Mouse (Mus musculus) embryonic facial prominence, embryonic 14.5 days (tissue): Measurements from ENCODE around the gene Zp1. TPM values are rescaled to one million over a fixed set of nuclear protein-coding genes. Genes with fewer than 3 reads are reported as not detected.

Source experiments
- ATAC-seq: fragments of 200-750 bp; cut with Nextera tagmentation; 2 replicates; pipeline ENCODE4 v1.8.0; 2017; ENCODE audit warnings: low read depth, moderate number of reproducible peaks, moderate TSS enrichment
- DNase-seq: peaks from one replicate; pipeline ENCODE4 v3.0.0-alpha.2; 2015; ENCODE audit warnings: low spot score
- H3K27ac ChIP-seq: fragments of 300-500 bp; sonication (generic); replicated peaks from 2 replicates; pipeline ENCODE4 v1.5.1; 2014; ENCODE audit warnings: low read depth, mild to moderate bottlenecking, low read length, moderate library complexity
- H3K27me3 ChIP-seq: fragments of 300-500 bp; sonication (generic); replicated peaks from 2 replicates; pipeline ENCODE4 v1.6.1; 2014; ENCODE audit warnings: low read length; ENCODE audit not compliant: control insufficient read depth, insufficient read depth
- H3K36me3 ChIP-seq: fragments of 300-500 bp; sonication (generic); 2 replicates; pipeline ENCODE4 v1.6.1; 2014; ENCODE audit warnings: low read length, mixed read lengths; ENCODE audit not compliant: control insufficient read depth, insufficient read depth
- H3K4me1 ChIP-seq: fragments of 300-500 bp; sonication (generic); 2 replicates; pipeline ENCODE4 v1.6.1; 2014; ENCODE audit warnings: antibody characterized with exemption, low read length; ENCODE audit not compliant: control insufficient read depth, insufficient read depth
- H3K4me2 ChIP-seq: fragments of 300-500 bp; sonication (generic); 2 replicates; pipeline ENCODE4 v1.6.1; 2014; ENCODE audit warnings: low read depth, mild to moderate bottlenecking, low read length, moderate library complexity, mixed read lengths
- H3K4me3 ChIP-seq: fragments of 300-500 bp; sonication (generic); 2 replicates; pipeline ENCODE4 v1.5.1; 2014; ENCODE audit warnings: low read depth, mild to moderate bottlenecking, low read length
- H3K9ac ChIP-seq: fragments of 300-500 bp; sonication (generic); 2 replicates; pipeline ENCODE4 v1.6.1; 2014; ENCODE audit warnings: low read depth, mild to moderate bottlenecking, low read length, moderate library complexity, mixed read lengths
- H3K9me3 ChIP-seq: fragments of 300-500 bp; sonication (generic); 2 replicates; pipeline ENCODE4 v1.6.1; 2016; ENCODE audit warnings: low read length; ENCODE audit not compliant: control insufficient read depth
- WGBS: fragments of 180-500 bp; shearing (Covaris S2); extraction: QIAGEN DNeasy Blood & Tissue Kit; methylation state at CpG from one replicate; pipeline ENCODE4 v1.1.7; 2014; 5-methylcytosine and 5-hydroxymethylcytosine counted together
- polyA plus RNA-seq: library from polyadenylated mRNA; unstranded; fragments of >200 nt; fragmentation: Nextera tagmentation; extraction: Ambion mirVana; gene quantifications from 2 replicates; pipeline ENCODE4 v1.2.1, GENCODE M21; 2014

Zp1 gene
- polyA plus RNA-seq, 1 experiment from 2014 or later: not detected

DNA sequence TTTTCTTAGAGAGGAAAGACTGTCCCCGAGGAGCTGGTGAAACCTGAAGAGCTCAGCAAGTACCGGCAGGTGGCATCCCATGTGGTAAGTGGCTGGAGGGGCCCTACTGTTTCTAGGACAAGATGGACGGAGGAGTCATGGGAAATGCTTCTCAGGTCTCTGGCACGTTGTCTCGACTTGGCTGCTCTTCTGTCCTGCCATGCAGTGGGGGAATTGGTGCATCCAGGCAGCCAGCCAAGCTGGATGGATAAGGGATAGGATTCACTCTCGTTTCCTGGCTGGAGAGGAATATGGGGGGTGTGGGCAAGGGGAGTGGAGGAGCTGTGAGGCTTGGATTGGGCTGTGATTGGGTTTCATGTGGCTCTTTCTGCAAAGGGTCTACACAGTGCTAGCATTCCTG is 20.1 kb downstream of the Zp1 start:
- Histone ChIP-seq H3K36me3 (peaks cover 78% of the 10 kb centered on the region), H3K4me1 (peaks cover 10% of the 10 kb centered on the region), H3K27ac (no peak overlapping the region), H3K9ac (no peak overlapping the region), H3K27me3 (no peaks in the 10 kb centered on the region), H3K4me2 (no peak overlapping the region), H3K4me3 (no peak overlapping the region), H3K9me3 (no peaks in the 10 kb centered on the region)
- ATAC-seq (no peak), DNase-seq (no peak)
- WGBS: 76% methylated on average over 6 of the region's 6 CpGs

DNA sequence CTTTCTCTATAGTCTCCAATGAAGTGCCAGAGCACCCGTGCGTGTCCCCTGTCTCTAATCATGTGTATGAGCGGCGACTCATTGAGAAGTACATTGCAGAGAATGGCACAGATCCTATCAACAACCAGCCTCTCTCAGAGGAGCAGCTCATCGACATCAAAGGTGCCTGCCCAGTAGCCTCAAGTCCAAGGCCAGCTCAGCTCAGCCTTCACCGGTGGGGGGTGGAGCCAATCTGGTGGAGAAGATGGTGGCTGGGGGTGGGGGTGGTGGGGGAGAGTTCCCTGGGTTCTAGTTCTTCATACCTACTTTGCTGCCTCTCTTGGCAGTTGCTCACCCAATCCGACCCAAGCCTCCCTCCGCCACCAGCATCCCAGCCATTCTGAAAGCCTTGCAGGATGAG is 22.9 kb downstream of the Zp1 start:
- 87% methylated on average over 7 of the region's 8 CpGs for WGBS
- no peak overlapping the region for H3K4me3 ChIP-seq
- H3K36me3 ChIP-seq: peaks cover 50% of the 10 kb centered on the region
- no peak overlapping the region for H3K9ac ChIP-seq
- no peak for ATAC-seq
- no peak overlapping the region for H3K27ac ChIP-seq
- DNase-seq: no peak
- H3K9me3 ChIP-seq: no peaks in the 10 kb centered on the region
- H3K4me2 ChIP-seq: no peak overlapping the region
- peaks cover 10% of the 10 kb centered on the region; the same call in 1 of the 2 replicates for H3K4me1 ChIP-seq
- H3K27me3 ChIP-seq: no peaks in the 10 kb centered on the region

DNA sequence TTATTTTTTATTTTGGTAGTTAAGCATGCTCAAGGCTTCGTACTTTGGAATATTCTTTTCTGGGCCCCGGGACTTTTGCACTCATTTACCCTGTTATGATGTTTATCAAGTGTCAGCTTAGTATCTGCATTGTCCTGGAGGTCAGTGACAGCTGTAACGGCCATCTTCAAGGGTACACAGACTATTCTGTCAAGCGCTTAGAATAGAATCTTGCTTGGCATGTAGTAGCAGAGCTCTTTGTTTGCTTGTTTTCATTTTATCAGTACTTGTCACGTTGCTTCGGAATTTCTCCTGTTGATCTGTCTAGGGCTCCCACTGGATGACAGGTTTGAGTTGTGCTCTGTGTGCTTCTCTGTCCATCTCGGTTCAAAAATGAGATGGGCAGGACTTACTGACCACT is 23.6 kb downstream of the Zp1 start:
- Histone ChIP-seq H3K36me3 (peaks cover 44% of the 10 kb centered on the region), H3K4me2 (peak overlapping the region; percentile 89), H3K4me3 (peak overlapping the region; percentile 75), H3K27ac (no peak overlapping the region), H3K4me1 (peaks cover 10% of the 10 kb centered on the region; the same call in 1 of the 2 replicates), H3K9ac (peak overlapping the region; percentile 85), H3K27me3 (no peaks in the 10 kb centered on the region), H3K9me3 (no peaks in the 10 kb centered on the region)
- no peak for ATAC-seq
- no peak for DNase-seq
- WGBS: 81% methylated on average over 7 of the region's 7 CpGs

DNA sequence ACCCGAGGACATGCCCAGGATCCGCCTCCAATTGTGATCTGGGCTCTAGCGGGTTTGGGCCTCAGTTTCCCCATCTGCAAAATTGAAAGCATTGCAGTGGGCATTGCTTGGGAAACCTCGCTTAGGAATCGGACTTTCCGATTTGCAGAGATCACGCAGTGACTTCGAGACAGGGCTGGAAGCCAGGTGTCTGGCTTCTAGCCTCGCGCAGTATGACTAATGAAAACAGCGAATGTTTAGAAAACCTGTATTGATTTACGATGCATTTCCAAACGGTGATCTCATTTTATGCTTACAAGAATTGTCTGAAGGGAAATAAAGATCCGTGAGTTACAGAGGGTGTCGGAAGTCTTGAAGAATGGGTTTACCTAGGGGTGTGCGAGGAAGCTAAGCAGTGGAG is 24.7 kb downstream of the Zp1 start:
- DNase-seq (peak; percentile 12), ATAC-seq (no peak)
- peak overlapping the region; percentile 89 for H3K4me2 ChIP-seq
- H3K36me3 ChIP-seq: peaks cover 32% of the 10 kb centered on the region
- H3K9ac ChIP-seq: peak overlapping the region; percentile 85
- no peaks in the 10 kb centered on the region for H3K27me3 ChIP-seq
- WGBS: 2% methylated on average over 16 of the region's 16 CpGs
- H3K4me3 ChIP-seq: peak overlapping the region; percentile 75
- peak overlapping the region; percentile 88 for H3K27ac ChIP-seq
- H3K4me1 ChIP-seq: peaks cover 10% of the 10 kb centered on the region; the same call in 1 of the 2 replicates
- H3K9me3 ChIP-seq: no peaks in the 10 kb centered on the region

DNA sequence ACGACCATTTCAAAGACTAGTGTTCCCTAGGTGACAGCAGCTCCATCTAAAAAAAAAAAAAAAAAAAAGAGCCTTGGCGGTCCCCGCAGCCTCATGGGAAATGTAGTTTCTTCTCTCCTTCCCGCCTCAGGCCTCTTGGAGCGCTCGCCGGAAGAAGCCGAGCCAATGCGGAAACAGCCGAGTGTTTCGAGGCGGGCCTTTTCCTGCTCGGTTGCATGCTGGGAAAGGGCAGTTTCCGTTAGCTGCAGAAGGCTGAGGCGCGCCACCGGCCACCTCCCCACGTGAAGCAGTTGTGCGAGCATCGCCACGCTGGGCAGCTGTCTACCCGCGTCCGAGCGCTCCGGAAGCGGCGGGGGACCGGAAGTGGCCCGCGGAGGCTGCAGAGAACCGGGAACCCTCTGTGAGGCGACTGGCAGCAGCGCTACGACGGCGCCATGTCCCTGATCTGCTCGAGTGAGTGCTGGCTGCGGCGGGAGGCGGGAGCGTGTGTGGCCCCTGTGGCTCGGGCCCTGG is 25.4 kb downstream of the Zp1 start, which contains the start of gene Prpf19:
Gene Prpf19, plus strand, starts transcription at position 216 of the 513 bp plus-strand sequence.
- H3K27ac ChIP-seq: peak within 1 kb of the TSS; percentile 88
- H3K9me3 ChIP-seq: no peaks in the 10 kb centered on the region
- H3K27me3 ChIP-seq: no peaks in the 10 kb centered on the region
- 1% methylated on average over 39 of the region's 43 CpGs for WGBS
- ATAC-seq: peak; percentile 97
- peak within 1 kb of the TSS; percentile 75 for H3K4me3 ChIP-seq
- H3K4me2 ChIP-seq: peak within 1 kb of the TSS; percentile 89
- DNase-seq: peak; percentile 99
- H3K36me3 ChIP-seq: peaks cover 26% of the 10 kb centered on the region
- peak within 1 kb of the TSS; percentile 85 for H3K9ac ChIP-seq
- H3K4me1 ChIP-seq: peaks cover 10% of the 10 kb centered on the region; the same call in 1 of the 2 replicates

DNA sequence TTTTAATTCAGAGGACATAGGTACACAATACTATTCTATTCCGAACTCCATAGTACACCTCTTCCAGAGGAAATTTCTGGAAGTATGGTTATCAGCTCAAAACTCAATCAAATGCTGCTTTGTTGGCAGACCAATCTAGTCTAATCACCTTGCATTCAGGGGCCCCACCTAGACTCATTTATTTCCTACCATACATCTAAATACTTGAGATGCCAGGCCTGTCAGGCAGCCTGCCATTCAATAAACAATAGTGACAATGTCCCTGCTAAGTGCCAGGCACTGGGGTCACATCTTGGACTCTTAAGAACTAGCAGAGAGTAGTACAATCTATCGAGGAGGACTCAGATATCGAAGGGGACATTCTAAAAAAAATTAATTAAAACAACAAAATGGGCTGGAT is 28.2 kb downstream of the Zp1 start:
- Histone ChIP-seq H3K9ac (no peak overlapping the region), H3K4me1 (peaks cover 10% of the 10 kb centered on the region; the same call in 1 of the 2 replicates), H3K4me2 (no peak overlapping the region), H3K27ac (no peak overlapping the region), H3K9me3 (no peaks in the 10 kb centered on the region), H3K4me3 (no peak overlapping the region), H3K27me3 (no peaks in the 10 kb centered on the region), H3K36me3 (no peaks in the 10 kb centered on the region)
- no peak for DNase-seq
- no peak for ATAC-seq
- WGBS: 89% methylated on average over 3 of the region's 3 CpGs

DNA sequence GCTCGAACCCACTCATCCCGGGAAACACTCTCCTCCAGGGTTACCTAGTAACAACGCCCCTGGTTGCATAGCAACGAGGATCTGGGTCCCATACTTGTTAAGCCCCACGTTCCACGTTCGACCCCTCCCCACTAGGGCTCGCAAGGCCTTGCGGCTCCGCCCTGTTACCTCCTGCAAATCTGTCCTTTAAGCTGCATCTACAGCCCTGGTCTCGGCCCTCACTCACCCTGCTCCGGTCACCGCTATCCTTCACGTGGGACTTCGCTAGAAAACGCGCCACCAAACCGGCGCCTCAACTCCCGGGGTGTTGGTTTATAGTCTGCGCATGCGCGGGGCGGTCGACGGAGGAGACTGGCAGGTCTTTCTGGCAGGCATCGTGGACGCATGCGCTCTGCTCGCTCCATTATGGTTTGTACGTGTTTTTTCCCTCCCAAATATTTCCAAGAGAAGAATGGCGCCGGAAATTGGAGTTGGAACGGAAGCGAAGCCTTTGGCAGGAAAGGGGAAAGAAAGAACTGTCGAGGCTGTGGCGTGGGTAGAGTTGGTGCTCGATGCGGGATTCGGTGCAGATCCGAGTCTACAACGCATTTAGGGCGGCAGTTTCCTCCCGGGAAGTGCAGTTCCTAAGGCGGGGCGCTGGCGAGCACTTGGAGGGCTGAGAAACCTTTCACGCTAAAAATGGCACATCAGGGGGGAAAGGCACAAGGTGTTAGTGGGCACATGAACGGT is 38.8 kb downstream of the Zp1 start, which contains the start of gene Tmem109:
Gene Tmem109, minus strand, starts transcription at position 576 of the 729 bp plus-strand sequence.
- peaks cover 12% of the 10 kb centered on the region; the same call in 1 of the 2 replicates for H3K36me3 ChIP-seq
- peak within 1 kb of the TSS; percentile 92 for H3K4me2 ChIP-seq
- H3K27ac ChIP-seq: peak within 1 kb of the TSS; percentile 99
- H3K9me3 ChIP-seq: peaks cover 17% of the 10 kb centered on the region; the same call in 1 of the 2 replicates
- peak within 1 kb of the TSS; percentile 76 for H3K9ac ChIP-seq
- peak; percentile 92 for ATAC-seq
- 0 out of 2 replicates have a peak, but pooled peaks cover 11% of the 10 kb centered on the region for H3K4me1 ChIP-seq
- under 1% methylated on average over 49 of the region's 49 CpGs for WGBS
- H3K27me3 ChIP-seq: no peaks in the 10 kb centered on the region
- H3K4me3 ChIP-seq: peak within 1 kb of the TSS; percentile 71
- DNase-seq: peak; percentile 99

DNA sequence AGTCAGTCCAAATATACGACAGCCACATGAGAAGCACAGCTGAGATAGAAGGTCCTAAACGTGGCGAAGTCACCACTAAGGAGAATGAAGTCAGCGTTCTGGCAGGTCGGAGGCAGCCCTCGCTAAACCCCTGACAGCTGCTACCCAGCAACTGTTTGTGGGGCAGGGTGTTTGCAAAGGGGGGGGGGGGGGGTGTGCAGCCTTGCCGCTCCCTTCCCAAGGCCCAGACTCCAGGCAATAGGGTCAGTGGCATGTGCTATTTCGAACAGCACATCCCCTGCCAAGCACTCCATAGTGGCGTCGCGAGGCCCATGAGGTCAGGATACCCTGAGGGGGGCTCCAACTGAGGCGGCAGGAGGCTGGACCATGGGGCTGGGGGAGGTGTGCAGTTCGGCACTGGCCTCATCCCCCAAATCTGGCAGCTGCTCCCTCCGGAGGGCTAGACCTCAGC is 39.4 kb downstream of the Zp1 start:
- H3K4me1 ChIP-seq: 0 out of 2 replicates have a peak, but pooled peaks cover 11% of the 10 kb centered on the region
- peak; percentile 71 for DNase-seq
- peak overlapping the region; percentile 71 for H3K4me3 ChIP-seq
- ATAC-seq: peak; percentile 70
- H3K9ac ChIP-seq: peak overlapping the region; percentile 76
- H3K27ac ChIP-seq: peak overlapping the region; percentile 99
- H3K4me2 ChIP-seq: peak overlapping the region; percentile 92
- 2% methylated on average over 13 of the region's 14 CpGs for WGBS
- peaks cover 15% of the 10 kb centered on the region; the same call in 1 of the 2 replicates for H3K9me3 ChIP-seq
- H3K36me3 ChIP-seq: peaks cover 12% of the 10 kb centered on the region; the same call in 1 of the 2 replicates
- no peaks in the 10 kb centered on the region for H3K27me3 ChIP-seq
